Mouse (Mus musculus): ENCODE data around the gene Lef1. TPM values are rescaled to one million over a fixed set of nuclear protein-coding genes. Genes with fewer than 3 reads are reported as not detected.

Gene Lef1
- total RNA-seq, 1 experiment from 2014 or later, result 39.2 TPM

DNA sequence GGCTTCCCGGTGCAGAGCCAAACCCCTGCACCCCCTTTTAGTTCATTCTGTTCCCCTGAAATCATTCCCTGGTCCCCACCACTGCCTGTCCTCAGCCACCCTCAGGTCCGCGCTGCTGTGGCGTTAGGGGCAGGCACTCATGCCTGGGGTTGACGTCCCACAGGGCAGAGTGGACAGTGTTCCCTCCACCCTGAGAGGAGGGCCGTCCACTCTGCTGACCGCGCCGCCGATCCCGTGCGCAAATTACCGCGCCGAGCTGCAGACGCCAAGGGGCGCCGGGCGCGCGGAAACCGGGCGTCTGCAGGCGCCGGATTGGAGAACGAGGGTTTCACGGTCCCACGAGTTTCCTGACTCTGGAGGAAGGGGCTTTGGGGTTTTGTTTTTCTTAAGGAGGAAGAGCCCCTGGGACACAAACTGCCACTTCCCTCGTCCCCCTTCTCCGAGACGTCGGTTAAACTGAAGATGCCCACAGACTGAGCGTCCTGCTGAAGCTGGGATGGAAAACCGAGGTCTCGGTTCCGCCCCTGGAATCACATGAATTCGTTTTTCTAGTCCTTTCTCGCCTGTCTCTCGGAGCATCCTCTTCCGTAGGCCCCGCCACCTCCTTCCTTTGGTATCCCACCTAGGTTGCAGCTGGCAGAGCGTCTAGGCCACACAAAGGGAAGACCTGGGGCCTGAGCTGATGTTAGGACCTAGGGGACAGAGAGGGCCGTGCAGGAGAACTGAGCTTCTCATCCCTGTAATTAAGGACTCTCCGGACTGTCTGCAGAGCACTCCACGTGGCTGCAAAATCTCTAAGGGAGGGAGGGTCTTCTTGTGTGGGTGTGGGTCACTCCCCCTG lies 3.6 kb upstream of the Lef1 start:
- no peak for ATAC-seq (ENCODE audit: extremely low read depth, insufficient number of reproducible peaks, low FRiP score, poor library complexity, severe bottlenecking)

DNA sequence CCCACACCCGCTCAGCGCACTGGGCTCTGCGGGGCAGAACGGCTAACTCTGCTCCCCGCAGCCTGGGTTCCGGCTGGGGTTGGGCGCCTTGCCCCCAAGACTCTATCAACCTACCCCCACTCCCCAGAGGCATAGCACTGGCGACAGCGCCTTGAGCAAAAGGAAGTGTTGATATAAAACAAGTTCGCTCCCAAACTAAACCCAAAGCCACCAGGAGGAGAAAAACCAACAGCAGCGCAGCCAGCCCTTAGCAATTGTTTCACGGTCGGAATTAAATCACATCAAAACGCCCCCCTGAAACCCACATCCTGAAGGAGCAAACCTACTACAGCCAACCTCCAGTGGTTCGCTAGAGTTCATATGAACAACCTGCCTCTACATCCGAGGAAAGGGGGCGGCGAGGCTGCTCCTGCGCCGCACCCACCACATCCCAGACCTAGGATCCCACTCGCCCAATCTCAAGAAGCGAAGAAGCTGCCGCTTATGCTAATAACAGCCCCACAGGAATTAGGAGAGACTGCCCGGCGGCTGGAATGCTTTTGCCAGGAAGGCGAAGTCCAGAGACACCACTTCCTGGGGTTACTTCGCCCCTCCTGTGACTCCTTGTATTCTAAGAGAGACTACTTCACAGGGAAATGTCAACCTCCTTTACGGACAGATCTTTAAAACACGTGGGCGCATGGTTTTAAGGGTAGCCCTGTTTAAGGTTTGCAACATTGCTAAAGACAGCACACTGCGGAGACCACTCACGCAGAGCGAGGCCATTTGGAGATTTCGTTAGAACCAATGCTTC lies 2.8 kb upstream of the Lef1 start:
- no peak for ATAC-seq (ENCODE audit: extremely low read depth, insufficient number of reproducible peaks, low FRiP score, poor library complexity, severe bottlenecking)

DNA sequence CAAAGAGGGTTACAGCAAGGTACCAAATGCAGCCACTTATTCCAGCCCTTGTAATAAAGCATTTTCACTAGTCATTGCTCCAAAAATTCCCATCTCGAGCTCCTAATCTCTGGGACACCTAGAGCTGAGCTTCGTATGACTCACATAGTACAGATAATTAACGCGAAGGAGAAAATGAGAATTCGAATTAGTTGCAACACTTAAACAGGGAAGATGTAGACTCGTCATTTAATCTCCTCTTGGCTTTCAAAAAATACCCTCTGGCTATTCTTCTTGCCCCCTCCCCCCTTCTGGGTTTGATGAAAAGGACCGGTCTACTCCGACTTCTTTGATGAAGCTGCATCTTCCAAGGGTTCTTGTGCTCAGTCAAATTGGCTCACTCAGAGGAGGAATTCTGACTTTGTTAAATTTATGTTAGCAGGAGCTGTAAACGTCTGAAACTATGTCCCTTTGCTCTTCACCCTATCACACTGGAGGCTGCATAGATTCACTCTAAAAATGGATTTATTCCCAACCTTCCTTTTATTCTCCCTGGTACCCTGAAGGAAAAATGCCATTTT lies 2.1 kb upstream of the Lef1 start:
- no peak for ATAC-seq (ENCODE audit: extremely low read depth, insufficient number of reproducible peaks, low FRiP score, poor library complexity, severe bottlenecking)

DNA sequence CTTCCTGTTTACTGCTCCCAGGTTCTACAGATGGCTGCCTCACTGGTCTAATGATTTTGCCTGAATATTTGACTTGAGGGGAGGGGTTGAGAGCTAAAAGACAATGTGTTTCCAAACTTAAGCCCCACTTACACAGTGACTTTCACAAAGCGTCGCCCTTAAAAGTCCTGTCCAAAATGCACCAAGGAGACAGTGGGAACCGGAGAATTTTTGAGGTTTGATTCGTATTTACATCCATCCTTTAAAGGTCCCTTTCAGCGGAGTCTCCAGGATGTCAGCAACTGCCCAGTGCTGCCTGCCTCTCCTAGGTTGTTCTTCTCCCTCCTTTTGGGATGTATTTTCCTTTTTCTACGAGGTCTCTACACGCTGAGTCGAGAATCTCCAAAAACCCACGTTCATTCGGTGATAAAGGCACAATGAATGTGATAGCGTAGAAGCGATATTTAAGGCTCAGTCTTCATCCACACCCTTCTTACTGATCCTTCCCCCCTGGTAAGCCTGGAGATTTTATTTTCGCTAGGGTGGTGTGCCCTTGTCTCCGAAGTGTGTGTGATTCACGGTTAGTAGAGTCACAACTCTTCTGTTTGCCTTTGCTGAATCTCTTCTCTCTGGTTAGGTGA lies 1.1 kb upstream of the Lef1 start:
- no peak for ATAC-seq (ENCODE audit: extremely low read depth, insufficient number of reproducible peaks, low FRiP score, poor library complexity, severe bottlenecking)

DNA sequence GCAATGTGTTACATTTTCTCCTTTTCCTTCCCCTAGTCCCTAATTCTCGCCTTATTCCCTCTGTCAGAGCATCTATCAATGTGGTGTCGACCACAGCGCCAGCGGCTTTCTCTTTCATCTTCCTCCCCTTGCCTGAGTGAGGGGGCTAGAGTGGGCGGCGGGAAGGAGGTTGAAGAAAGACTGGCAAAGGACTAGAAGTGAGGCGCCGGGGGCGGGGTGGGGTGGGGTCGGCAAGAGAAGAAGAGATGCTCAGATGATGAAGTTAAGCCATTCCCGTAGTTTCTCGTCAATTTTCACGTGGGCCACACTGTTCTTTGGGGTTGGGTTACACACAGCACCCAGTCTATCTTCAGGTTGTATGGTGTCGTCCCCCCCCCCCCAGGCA lies 593 bp upstream of the Lef1 start:
- ATAC-seq (ENCODE audit: extremely low read depth, insufficient number of reproducible peaks, low FRiP score, poor library complexity, severe bottlenecking), result no peak

DNA sequence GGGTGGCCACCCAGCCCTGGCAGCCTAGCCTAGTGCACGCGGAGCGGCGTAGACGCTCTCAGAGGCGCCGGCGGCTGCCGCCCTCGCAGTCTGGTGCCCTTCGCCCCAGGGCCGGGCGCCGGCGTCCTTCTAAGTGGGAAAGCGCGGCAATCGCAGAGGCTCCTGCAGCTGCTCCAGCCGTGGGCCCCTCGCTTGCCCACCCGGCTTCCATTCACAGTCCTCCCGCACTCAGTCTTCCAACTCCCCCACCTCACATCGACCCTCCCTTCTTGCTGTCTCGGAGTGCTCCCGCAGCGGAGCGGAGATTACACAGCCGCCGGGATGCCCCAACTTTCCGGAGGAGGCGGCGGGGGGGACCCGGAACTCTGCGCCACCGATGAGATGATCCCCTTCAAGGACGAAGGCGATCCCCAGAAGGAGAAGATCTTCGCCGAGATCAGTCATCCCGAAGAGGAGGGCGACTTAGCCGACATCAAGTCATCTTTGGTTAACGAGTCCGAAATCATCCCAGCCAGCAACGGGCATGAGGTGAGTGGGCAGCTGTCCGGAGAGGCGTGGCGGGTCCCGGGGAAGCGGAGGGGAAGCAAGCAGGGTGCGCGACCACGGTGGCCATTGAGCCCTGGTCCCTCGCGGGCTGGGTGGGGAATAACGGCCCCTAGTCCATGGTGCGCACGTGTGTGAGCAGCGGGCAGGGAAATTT lies 1.0 kb downstream of the Lef1 start:
- ATAC-seq (ENCODE audit: extremely low read depth, insufficient number of reproducible peaks, low FRiP score, poor library complexity, severe bottlenecking), result no peak

DNA sequence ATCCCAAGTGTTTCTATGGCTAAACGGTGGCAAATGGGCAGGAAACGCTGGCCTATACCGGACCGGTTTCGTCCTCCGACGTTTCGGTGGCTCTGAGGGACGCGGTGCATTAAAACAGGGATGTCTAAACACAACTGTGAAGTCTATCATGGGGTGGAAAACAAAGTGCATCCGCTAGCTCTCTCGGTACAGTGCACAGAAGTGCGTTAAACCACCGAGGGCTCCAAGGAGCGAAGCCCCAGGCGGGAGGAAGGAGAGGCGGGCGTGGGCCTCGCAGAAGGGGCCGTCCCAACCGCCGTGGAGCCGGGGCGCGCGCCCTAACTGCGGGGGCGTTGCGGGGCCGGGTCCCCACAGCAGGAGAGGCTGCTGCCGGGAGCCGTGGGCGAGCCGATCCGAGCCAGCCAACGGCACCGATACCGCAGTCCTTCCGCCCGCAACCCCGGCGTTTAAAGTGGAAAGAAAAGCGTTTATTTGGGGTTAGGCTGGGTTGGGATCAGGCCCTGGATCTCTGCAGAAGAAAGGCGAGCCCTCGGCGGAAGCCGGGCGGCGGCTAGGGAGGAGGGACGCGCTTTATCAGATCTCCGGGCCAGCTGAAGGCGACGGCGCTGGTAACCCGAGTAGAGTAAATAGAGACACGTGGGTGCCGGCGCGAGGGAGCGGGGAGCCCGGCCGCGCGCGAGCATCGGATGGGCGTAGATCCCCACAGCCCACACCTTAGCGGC lies 1.7 kb downstream of the Lef1 start:
- peak; percentile 34; the same call in 1 of the 2 replicates for ATAC-seq (ENCODE audit: extremely low read depth, insufficient number of reproducible peaks, low FRiP score, poor library complexity, severe bottlenecking)

DNA sequence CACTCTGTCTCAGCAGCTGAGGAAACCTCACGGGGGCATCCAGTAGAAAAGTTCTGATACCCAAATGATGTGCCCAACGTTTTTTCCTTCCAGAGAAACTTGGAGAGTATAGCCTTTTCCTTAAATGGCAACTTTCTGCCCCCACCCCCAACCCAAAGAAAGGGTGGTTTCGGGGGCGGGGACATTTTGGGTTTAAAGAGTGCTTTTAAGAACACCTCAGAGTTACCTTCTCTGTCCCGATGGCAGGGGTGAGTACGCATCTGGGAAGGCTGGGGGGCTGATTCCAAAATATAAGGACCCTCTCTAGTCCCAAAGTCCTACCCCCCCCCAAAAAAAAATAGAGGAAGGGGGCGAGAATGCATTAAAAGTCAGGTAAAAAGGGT lies 2.3 kb downstream of the Lef1 start:
- no peak for ATAC-seq (ENCODE audit: extremely low read depth, insufficient number of reproducible peaks, low FRiP score, poor library complexity, severe bottlenecking)

DNA sequence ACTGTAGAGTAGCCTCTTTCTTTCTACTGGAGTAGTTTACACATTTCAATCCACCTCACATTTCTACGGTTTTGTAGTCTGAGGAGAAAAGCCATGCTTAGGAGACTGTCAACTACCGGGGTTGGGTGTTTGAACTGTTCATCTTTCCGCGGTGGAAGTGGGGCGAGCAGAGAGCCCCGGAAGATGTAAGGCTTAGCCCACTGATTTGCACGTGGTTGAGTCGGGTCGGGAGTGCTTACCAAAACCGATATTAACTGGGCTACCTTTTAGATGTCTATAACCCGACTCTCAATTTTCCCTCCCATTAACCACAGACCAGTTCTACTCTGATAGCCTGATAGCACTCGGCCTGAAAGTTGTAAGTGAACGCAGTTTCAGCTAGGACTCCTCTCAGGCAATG lies 2.8 kb downstream of the Lef1 start:
- no peak for ATAC-seq (ENCODE audit: extremely low read depth, insufficient number of reproducible peaks, low FRiP score, poor library complexity, severe bottlenecking)

DNA sequence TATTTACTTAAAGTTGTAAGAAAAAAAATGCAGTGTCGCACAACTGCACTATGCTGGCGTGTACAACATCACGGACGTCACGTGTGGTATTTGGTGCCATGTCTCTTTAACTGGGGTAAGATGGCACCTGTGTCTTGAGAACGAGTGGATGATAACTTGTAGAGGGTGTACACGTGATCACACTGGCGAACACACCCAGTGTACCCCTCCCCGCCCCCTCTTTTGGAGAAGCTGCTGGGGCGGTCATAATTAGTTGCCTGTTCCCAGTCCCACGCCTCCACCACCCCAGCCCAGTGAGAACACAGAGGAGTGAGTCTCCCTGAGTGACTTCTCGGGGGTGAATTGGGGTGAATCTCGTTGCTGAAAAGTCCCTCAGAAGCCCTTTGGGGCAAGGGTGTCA lies 5.8 kb downstream of the Lef1 start:
- no peak for ATAC-seq (ENCODE audit: extremely low read depth, insufficient number of reproducible peaks, low FRiP score, poor library complexity, severe bottlenecking)

DNA sequence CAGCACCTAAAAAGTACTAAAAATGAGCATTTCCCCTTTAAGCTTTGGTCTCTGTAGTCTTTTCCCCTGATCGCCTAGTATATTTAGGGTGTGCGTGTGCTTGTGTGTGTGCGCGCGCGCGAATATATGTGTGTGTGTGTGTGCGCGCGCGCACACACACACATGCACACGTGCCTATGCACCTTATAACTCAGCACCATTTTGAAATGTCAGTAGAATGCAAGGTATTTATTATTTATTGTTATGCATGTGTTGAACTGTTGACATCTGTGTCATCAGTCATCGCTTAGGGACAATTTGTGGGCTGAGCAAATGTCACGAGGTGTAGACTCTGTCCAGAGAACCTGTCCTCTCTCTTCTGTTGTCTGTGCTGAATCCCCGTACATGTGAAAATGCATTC lies 7.1 kb downstream of the Lef1 start:
- no peak for ATAC-seq (ENCODE audit: extremely low read depth, insufficient number of reproducible peaks, low FRiP score, poor library complexity, severe bottlenecking)

DNA sequence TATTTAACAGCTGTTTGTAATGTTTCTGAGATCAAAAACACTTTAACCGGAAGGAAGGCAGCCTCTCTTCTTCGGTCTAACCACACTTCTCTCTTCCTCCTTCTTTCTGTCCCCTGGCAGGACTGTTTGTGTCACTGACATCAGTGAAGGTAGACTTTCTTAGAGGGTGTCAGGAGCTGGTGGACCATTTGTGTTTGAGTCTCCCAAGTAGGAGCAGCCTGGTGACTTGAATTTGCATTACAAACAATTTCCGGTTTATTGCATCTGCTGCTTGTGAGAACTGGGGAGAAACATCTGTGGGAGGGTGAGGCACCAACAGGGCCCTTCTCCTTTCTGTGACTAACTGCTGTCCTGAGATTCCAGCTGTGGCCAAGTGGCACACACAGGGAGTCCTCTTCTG lies 7.6 kb downstream of the Lef1 start:
- peak; percentile 73 for ATAC-seq (ENCODE audit: extremely low read depth, insufficient number of reproducible peaks, low FRiP score, poor library complexity, severe bottlenecking)

DNA sequence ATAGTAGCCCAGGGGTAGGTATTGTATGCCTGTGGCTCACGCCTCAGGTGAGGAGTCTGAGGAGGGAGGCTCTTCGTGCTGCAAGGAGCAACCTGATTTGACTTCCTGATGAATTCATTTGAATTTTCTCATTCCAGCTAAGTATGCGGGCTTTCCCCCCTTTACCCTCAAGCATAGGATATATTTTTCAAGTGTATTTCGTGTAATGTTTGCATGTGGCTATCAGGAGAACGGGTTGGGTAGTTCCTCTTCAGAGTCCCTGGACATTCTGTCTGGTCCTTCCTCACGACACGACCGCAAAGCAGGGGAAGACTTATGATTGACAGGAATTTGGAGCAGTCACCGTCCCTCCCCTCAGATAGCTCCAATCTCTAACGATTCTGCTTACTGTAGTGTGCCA lies 9.2 kb downstream of the Lef1 start:
- no peak for ATAC-seq (ENCODE audit: extremely low read depth, insufficient number of reproducible peaks, low FRiP score, poor library complexity, severe bottlenecking)

DNA sequence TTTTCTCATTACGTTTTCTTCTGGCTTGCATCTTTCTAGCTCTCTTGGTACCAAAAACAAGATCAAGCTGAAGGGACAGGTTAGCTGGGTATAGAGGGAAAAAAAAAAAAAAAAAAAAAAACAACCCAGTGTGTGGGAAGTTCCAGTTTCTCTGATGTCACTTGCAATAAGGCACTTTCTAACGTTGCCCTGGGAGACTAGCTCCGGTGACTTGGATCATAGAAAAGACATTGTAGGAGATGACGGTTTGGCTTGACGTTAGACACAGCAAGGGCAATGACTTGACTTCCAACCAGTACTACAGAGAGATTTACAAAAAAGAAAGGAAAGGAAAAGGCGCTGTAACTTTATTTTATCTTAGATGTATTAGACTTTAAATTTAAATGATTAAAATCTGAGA lies 13.2 kb downstream of the Lef1 start:
- no peak for ATAC-seq (ENCODE audit: extremely low read depth, insufficient number of reproducible peaks, low FRiP score, poor library complexity, severe bottlenecking)

DNA sequence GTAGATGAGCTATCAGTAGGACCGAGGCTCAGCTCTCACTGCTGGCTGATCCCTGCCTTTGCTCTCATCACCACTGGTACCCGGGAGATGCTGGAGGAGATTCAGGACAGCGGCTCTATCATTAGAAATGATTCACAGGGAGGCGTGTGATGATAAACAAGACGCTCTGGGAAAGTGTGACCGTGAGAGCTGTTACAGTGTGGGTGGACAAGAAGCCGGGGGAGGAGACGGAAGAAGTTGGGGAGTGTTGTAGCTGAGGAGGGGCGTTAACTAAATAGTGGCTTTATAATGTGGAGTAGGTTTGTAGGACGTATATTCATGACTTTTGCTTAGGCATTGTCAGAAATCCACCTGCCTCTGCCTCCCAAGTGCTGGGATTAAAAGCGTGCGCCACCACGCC lies 15.6 kb downstream of the Lef1 start:
- no peak for ATAC-seq (ENCODE audit: extremely low read depth, insufficient number of reproducible peaks, low FRiP score, poor library complexity, severe bottlenecking)

DNA sequence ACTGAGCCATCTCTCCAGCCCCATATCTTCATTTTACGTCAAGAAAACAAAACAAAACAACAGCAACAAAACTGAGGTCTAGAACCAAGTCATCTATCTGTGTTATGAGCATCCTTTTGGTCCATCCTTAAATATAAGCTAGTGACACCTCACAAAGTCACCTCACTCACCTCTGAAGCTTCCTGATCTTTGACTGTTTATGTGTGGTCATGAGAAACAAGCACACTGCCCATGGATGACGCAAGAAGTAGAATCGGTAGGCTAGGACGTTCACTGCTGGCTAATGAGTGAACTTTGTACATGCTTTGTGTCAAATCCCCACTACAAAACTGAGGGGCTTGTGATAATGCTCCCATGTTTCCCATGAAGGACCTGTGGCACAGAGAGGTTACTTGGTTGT lies 16.2 kb downstream of the Lef1 start:
- ATAC-seq (ENCODE audit: extremely low read depth, insufficient number of reproducible peaks, low FRiP score, poor library complexity, severe bottlenecking), result no peak

DNA sequence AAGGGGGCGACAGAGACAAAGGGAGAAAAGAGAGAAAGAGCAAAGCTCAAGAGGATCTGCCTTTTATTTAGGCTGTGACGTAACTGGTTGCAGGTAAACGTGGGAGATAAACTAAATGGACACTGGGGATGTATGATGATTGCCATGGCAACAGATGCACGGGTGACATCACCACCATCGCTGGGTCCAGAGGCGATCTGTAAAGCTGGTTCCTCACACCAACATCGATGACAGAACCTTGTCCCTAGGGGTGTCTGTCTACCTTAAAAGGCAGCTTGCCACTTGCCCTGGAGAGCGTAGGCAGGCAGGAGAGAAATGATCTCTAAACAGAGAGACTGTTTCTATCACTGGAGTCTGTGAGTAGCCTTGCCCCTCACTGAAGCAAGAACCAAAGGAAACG lies 23.7 kb downstream of the Lef1 start:
- ATAC-seq (ENCODE audit: extremely low read depth, insufficient number of reproducible peaks, low FRiP score, poor library complexity, severe bottlenecking), result no peak

DNA sequence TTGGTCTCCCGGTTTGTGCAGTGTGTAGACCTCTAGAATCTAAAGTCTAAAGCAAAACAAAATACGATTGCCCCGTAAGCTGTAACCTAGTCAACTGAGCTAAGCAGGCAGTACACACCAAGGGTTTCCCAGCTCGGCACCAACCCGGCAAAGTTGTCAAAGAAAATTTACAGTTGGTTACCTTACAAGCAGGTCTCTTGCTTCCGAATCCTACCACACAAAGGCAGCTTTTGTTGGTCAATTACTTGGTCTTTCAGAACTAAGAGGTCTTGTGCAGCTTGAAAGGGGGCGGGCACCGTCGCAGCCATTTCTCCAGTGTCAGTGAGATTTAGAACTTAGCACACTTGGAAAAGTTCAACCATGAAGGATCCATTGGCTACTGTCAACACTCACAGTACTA lies 25.2 kb downstream of the Lef1 start:
- no peak for ATAC-seq (ENCODE audit: extremely low read depth, insufficient number of reproducible peaks, low FRiP score, poor library complexity, severe bottlenecking)

DNA sequence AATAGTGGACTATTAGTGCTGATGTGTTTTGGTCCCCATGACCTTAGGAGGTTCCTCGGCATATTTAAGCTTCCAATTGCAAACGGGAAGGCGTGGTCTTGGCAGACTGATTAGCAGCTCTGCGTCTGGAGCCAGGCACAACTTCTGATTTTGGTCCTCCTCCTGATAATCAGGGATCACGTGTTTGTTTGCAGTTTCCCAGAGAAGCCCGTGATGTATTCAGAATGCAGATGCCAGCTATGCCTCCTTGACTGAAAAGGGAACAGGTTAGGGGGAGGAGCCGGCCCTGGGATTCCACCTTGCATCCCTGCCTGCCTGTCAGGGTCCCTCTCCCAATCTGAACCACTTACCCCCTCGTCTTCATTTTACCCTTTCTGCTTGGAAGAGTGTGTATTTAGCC lies 26.2 kb downstream of the Lef1 start:
- ATAC-seq (ENCODE audit: extremely low read depth, insufficient number of reproducible peaks, low FRiP score, poor library complexity, severe bottlenecking), result no peak
